Mouse (Mus musculus): ENCODE results near the gene Gna13. TPM values are rescaled to one million over a fixed set of nuclear protein-coding genes. Genes with fewer than 3 reads are reported as not detected.

The Gna13 gene
- total RNA-seq, 2 experiments from 2014 or later: 42.7 to 49.0 TPM

DNA sequence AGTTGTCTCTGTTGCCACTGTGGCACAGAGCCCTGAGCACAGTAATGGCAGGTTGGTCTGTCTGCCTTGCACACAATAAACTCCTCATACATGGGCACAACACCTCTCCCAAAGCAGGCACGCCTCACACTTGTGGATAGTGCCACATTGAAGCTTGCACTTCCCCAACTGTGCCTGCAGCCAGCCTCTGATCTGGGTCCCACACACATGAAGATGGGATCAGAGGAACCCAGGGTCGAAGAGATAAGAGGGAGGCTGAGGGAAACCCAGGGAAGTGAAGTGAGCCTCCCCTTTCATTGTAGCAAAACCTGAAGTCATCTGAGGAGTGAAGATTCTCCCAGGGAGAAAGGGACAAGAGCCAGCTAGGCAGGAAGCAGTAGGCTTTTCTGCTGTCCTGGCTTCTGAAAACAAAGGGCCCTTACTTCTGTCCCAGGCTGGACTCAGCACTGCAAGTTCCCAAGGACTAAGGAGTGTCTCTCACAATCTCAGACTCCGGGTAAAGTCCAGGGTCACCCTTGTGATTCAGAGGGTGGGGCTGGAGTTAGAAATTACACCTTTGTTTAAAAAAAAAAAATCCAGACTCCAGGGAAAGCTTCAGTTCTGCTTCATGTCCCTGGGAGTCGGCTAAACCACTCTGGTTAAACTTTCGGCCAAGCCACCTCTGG is 12.8 kb upstream of the Gna13 start:
- DNase-seq: no peak

- DNase-seq: no peak
Measured at GRCm38 (mm10) chr11:109350317-109350714, 12.3 kb upstream of the Gna13 start.

- DNase-seq: no peak
Measured at GRCm38 (mm10) chr11:109351489-109351888, 11.1 kb upstream of the Gna13 start.

DNA sequence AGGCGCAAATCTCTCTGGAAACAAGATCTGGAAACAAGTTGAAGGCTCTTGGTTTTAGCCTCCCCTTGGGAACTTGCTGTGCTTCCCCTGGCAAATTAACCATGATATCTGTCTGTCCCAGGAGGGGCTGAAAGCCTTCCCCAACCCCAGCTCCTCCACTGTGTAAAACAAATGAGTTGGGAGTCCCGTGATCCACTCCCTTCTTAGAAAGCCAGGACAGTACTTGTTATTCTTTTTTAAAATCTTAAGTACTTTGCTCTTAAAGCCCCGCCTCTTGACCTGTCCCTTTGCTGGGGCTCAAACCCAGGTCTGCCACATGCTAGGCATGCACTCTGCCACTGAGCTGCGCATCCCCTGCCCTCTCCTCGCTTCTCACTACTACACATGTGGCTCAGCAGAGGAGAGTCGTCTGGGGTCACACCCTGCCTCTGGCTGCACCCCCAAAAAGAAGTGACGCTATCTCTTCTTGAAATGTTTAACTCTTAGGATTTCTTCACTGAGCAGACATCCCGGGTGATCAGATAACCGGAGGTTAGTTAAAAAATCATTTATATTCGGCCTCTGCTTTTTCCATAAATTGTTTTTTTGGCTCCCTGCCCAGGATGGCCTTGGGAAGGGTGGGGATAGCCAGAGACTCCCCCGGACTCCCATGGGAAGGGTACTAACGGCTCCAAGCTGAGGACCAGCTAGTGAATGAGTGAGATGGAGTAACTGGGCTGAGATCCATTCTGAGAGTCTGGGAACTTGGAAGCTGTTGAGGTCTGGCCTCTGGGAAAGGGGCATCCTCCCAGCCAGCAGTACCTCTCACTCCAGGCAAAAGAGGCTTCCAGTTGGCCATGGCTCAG is 9.0 kb upstream of the Gna13 start:
- DNase-seq: peak; percentile 47

- DNase-seq: no peak
Measured at GRCm38 (mm10) chr11:109354236-109354613, 8.4 kb upstream of the Gna13 start.

DNA sequence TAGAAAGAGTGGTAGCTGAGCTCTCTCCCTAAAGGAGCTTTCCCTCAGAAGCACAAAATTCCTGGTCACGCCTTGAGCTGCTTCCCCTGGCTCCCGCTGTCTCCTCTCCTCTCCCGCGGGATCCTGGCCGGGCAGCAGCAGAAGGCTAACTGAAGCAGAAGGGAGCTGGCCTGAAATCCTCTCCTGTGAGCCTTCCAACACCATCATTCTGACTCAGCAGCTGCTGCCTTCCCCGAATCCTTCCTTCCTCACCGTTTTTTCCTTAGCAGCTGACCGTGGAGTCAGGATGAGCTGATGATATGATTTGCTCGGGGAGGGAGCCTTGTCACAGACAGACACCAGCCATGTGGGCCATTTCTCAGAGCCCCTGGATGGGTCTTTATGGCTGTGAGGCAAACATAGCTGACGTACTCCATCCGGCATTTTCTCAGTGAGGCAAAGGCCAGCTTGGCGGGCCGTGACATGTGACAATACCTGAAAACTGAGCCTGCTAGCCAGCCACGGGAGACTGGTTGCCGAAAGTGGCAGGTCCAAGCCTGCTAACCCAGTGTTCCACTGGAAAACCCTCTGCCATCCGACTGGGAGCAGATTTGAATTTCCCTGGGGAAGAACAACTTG is 6.8 kb upstream of the Gna13 start:
- DNase-seq: peak; percentile 51

DNA sequence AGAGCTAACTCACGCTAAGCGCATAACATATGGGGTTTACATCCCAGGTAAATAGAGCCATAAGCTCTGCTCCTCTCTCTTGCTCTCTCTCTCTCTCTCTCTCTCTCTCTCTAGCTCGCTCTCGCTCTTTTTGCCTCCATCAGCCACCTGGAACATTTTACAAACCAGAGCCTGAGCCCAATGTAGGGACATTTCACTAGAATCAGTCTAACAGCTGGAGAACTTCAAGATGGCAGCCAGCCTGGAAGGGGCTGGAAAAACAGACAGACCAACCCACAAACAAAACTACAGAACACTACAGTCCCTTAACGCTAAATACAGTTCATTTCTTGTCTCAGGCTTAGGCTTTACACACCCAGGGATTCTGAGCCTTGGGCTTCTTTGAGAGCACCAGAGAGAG is 5.5 kb upstream of the Gna13 start:
- DNase-seq: peak; percentile 55

DNA sequence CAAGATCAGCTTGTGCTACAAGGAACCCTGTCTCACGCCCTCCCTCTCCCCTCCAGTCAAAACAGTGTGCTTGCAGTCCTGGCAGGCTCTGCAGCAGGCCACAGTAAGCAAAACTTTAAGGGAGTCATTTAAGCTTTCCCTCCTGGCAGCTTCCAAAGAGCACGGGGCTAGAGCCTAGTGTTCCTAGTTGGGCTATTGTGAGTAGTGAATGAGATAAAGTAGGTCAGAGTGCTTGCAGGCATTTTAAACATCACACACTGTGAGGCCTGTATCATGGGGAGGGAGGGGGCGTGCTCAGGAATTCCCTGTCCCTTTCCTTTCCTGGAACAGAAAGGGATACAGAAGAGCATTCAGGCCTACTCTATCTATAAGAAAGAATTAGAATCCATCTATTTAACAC is 4.1 kb upstream of the Gna13 start:
- DNase-seq: no peak

DNA sequence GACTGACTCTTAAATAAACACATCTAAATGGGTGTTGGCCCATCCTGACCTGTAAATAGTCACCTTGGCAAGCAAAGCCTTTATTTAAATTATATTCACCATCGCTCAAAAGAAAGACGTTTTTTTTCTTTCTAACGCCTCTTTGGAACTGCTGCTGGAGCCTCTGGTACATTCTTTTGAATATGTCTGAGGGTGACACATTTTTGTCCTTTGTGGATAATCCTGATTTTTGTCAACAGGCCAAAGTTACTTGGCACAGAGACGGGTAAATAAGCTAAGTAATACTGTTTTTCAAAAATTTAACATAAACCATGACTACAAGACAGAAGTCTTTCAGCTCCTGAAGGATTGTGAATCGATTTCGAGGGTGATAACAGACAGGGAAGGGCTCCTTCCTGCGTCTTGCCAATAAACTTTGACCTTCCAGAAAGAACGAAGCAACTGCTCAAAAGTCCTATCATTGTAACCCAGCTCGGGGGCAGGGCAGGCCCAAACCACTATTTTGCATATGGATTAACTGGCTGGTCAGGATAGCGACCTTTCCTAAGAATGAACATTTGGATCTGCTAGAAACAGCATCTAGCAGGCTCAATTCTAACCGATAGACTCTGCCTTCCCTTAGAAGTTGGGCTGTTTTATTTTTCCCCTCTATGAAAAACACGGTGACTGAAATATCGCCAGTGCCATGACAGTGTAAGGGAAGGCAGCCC is 3.4 kb upstream of the Gna13 start:
- DNase-seq: no peak

DNA sequence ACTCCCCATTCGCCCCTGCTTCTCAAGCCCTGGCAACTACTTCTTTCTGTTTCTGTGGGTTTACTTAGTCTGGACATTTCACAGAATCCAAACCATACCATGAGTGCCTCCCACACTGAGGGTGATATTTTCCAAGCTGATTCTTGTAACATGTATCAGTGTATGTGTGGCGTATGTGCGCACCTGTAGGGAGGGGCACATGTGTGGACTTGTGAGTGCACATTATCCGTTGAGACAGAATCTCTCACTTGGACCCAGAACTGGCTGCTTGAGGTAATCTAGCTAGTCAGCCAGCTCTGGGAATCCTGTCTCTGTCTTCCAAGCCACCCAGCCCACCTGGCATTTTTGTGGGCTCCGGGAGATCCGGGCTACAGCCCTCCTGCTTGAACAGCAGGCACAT is 2.5 kb upstream of the Gna13 start:
- no peak for DNase-seq

GRCm38 (mm10) chr11:109360581-109361040 is 2.0 kb upstream of the Gna13 start:
- DNase-seq: no peak

DNA sequence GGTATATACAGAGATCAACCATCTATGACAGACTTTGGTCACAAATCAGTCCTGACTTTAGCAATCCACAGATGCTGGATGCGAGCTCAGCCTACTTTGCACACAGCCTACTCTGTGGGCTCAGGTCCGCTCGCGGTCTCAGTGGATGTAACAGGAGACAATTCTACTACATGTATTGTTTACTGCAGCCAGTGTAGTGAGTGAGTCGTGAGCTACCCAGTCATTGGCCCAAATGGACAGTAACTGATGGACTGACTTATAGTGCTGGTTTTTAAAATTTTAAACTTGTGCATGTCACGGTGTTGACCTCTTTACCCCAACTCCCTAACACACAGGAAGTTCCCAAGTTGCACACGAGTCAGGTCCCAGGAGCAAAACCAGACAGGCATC is 1.4 kb upstream of the Gna13 start:
- no peak for DNase-seq

- peak; percentile 44 for DNase-seq
Measured at GRCm38 (mm10) chr11:109361631-109362462, 784 bp upstream of the Gna13 start.

DNA sequence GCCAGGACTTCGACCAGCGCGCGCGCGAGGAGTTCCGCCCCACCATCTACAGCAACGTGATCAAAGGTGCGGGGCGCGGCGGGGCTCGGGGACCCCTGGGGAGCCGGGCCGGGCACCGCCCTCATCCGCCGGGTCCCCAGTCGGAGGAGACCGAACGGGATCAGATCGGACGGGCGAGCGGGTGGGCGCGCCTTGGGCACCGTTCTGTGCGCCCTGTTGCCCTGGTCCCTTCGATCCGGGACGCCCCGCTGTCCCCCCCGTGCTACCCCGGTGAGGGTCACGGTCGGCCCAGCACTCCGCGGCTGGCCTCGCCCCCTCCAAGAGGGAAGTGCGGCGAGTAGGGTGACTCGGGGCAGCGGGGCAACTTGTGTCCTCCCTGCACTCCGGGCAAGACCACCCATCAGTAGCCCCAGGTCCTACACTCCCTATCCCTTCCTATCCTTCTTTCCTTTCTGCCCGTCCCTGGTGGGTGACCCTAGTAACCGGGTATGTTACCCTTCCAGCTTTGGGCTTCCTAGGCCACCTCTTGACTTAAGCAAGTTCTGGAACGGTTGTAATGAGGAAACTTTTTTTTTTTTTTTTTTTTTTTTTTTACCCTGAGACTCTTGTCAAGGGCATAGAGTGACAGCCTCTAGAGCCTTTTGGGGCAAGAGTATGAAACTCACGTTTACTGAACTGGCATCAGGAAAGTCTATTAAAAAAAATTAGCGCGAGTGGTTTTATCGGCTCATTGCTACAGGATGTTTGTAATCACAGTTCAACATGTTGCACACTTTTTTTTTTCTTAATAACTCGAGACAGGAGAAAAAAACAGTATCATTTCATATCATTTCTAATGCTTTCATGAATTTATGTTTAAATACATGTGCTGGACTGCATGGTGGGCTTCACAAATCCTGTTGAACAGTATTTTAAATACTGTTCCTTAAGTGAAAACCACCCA is 831 bp downstream of the Gna13 start:
- peak; percentile 58 for DNase-seq

- no peak for DNase-seq
Measured at GRCm38 (mm10) chr11:109364337-109364736, 1.7 kb downstream of the Gna13 start.

GRCm38 (mm10) chr11:109364881-109365280 is 2.2 kb downstream of the Gna13 start:
- DNase-seq: no peak

DNA sequence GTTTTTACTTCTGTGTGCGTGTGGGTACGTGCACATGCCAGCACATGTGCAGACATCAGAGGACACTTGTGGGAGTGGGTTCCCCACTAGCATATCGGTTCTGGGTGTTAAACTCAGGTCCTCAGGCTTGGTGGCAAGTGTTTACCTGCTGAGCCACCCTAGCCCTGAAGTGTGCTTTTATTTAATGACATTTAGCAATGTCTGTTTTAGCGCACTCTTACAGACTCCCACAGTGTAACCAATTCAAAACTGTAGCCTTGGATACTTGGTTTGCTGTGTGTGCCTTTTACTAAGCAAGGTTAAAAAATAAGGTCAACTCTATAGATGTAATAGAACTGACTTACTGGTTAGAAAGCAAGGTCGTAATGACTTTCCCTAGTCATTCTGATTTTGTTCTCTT is 3.2 kb downstream of the Gna13 start:
- no peak for DNase-seq

GRCm38 (mm10) chr11:109366802-109367579 is 4.4 kb downstream of the Gna13 start:
- DNase-seq: no peak

GRCm38 (mm10) chr11:109369026-109369637 is 6.5 kb downstream of the Gna13 start:
- DNase-seq: no peak

Measured in heart, postnatal 4 days (tissue).